Mouse (Mus musculus) A20 (cell line): ENCODE data around the gene C1qa.
A peak's percentile ranks its signal among the peaks of the same experiment; 100 is the strongest.

Source experiments
- DNase-seq: peaks from one replicate; pipeline ENCODE4 v3.0.0-alpha.2; 2011; ENCODE audit warnings: low read depth, low spot score

Gene C1qa

GRCm38 (mm10) chr4:136904767-136905539, 6.3 kb upstream of the C1qa start:
- no peak for DNase-seq

- peak; percentile 38 for DNase-seq
Measured at GRCm38 (mm10) chr4:136899154-136899553, 551 bp upstream of the C1qa start.

DNA sequence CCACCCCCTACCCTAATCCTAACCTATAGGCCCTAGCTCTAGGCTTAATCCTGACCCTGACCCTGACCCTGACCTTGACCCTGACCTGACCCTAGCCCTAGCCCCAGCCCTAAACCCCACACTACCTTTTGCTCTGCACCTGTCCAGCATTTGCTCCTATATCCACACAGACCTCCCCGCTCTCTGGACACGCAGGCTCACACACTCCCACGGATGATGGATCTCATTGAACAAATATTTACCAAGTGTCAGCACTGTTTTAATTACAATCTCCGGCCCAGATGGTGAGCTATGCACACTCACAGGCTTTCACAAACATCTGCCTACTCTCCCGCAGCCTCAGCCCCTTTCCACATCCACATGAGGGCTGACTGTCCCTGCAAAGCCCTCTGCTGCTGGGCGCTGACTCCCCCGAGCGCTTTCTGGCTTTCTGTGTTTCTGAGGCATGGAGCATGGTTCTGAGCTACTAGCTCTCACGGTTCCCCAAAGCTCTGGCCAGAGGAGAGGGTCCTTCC, 462 bp downstream of the C1qa start:
- DNase-seq = no peak

- DNase-seq = no peak
Measured at GRCm38 (mm10) chr4:136896461-136896860, 2.1 kb downstream of the C1qa start.

DNA sequence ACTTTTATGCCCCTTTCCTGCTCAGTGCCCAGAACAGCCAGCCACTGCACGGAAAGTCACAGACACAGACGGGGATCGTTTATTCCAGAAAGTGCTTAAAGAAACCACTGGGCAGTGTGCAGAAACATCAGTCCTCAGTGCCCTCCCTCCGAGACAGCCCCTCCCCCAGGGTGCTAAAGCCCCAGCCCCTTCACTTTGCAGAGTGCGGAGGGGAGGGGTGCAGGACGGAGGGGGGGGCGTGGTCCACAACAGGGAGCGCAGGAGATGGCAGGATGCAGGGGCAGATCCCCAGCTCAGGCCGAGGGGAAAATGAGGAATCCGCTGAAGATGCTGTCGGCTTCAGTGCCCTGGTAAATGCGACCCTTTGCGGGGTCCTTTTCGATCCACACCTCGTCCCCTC, 2.7 kb downstream of the C1qa start:
- DNase-seq = no peak

- no peak for DNase-seq
Measured at GRCm38 (mm10) chr4:136894821-136895220, 3.8 kb downstream of the C1qa start.

GRCm38 (mm10) chr4:136893691-136894543, 4.7 kb downstream of the C1qa start:
- DNase-seq = peak; percentile 27

GRCm38 (mm10) chr4:136892811-136893210, 5.8 kb downstream of the C1qa start, which contains the start of gene C1qc:
Gene C1qc, minus strand, starts transcription at chr4:136893065.
- DNase-seq = peak; percentile 33

DNA sequence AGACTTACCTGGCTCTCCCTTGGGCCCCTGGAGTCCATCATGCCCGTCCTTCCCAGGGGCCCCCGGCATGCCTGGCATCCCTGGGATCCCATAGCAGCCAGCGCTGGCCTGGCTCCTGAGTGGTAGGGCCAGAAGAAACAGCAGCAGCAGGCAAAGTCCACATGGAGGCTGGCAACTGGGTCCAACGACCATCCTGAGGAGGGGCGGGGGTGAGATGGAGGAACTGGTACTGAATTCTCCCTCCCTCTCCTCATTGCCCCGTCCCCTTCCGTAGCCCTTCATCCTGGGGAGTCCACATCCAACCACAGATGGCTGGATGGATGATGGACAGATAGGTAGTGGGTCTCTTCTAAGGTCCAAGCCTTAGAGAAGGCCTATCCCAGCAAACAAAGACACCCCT, 6.2 kb downstream of the C1qa start:
- no peak for DNase-seq

DNA sequence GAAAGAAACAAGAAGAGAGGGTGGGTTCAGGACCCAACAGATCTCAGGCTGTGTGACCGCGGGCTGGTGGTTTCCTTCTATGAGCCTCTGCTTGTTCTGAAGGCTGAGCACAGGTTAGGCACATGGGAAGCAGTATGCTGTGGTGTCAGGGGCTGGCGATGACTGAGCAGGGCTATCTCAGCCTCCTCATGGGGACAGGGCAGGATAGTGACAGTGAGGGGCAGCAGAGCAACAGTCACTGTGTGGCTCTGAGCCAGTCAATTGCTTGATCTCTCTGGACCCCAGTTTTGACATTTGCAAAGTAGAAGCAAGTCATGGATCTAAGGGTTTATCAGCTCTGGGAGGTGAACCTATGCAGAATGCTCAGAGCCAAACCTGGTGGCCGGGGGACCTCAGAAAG, 7.5 kb downstream of the C1qa start:
- no peak for DNase-seq

GRCm38 (mm10) chr4:136889981-136890380, 8.6 kb downstream of the C1qa start:
- no peak for DNase-seq

- no peak for DNase-seq
Measured at GRCm38 (mm10) chr4:136887714-136888113, 10.9 kb downstream of the C1qa start.

GRCm38 (mm10) chr4:136886101-136886500, 12.5 kb downstream of the C1qa start, which contains the start of gene C1qb:
Gene C1qb, minus strand, starts transcription at chr4:136886187.
- DNase-seq = no peak

- peak; percentile 38 for DNase-seq
Measured at GRCm38 (mm10) chr4:136878601-136879000, 20.0 kb downstream of the C1qa start.

- peak; percentile 9 for DNase-seq
Measured at GRCm38 (mm10) chr4:136878171-136878570, 20.4 kb downstream of the C1qa start.

GRCm38 (mm10) chr4:136876971-136877370, 21.6 kb downstream of the C1qa start:
- peak; percentile 83 for DNase-seq

DNA sequence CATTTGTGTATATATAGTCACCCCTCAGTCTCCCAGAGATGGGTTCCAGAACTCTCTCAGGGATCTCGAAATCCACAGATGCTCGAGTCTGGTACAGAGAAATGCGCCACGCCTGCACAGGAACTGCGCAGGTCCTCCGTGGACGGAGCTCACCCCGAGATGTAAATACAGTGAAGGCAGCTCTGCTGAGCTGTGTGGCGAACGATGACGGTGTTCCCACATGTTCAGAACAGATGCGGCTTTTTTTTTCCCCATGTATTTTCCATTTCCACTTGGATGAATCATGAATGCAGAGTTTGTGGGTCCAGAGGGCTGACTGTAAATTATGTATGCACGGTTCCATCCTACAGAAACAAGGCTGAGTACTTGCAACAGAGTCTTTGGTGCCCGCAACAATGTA, 23.6 kb downstream of the C1qa start:
- no peak for DNase-seq

GRCm38 (mm10) chr4:136868371-136868770, 30.2 kb downstream of the C1qa start:
- DNase-seq = no peak

GRCm38 (mm10) chr4:136867690-136868345, 30.8 kb downstream of the C1qa start:
- no peak for DNase-seq

DNA sequence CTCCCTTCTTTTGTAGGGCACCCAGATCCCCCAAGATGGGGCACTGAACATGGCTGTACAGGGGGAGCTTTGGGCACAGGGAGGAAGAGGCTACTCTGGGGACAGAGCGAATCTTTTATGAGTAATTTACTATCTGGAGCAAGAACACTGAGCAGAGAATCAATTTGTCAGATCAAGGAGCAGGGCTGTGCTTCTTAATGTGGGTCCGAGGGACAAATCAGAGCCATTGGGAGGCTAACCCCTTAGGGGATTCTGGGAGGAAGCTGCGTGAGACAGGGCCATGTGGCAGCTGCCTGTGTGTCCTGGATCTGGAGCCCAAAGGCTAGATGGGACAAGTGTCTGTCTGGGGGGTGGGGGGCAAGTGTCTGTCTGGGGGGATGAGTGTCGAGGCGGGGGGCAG, 33.1 kb downstream of the C1qa start:
- no peak for DNase-seq

DNA sequence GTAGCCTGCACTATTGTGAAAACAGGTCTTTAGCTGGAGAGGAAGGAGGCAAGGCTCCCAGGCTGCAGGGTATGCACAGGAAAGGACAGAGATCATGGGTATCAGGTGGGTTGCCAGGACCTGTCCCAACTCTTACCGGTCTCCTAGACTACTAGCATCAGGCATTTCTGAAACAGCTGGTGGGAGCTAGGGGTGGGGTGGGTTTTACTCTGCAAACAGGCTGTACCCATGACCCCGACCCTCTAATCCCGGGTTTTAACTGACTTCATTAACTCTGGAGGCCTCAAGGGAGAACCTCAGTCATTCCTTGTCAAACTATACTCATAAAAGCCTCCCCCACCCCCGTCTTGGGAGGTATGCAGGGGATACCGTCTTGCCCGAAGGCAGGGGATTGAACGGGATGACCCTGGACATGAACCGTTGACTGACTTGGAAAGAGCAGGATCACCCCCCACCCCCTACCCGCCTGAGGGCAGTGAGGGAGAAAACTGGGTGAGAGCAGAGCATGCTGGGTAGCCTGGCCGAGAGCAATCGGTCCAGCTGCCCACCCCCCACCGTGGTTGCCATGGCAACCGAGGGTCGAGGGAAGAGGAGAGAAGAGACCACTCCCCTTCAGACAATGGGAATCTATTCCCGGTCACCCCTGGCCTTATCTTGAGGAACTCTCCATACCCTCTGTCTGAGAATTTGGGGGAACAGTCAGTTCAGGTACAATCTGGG, 33.7 kb downstream of the C1qa start:
- no peak for DNase-seq
